Mouse (Mus musculus): ENCODE measurements around the gene Tmem231. TPM values are rescaled to one million over a fixed set of nuclear protein-coding genes. Genes with fewer than 3 reads are reported as not detected.
A peak's percentile ranks its signal among the peaks of the same experiment; 100 is the strongest.
"Not testable (repeated sequence)": the region's sequence is repeated elsewhere in the genome, so short reads cannot be mapped to it uniquely, and the experiment has no call there.

Gene Tmem231
- polyA plus RNA-seq, 1 experiment from 2014 or later, result 22.4 TPM

- H3K36me3 ChIP-seq, result peaks cover 66% of the 10 kb centered on the region
Observed at GRCm38 (mm10) chr8:111947954-111948353, 14.3 kb upstream of the Tmem231 start.

GRCm38 (mm10) chr8:111947144-111947543 is 13.5 kb upstream of the Tmem231 start:
- no peaks in the 10 kb centered on the region for H3K27me3 ChIP-seq
- no peak overlapping the region for H3K4me2 ChIP-seq (replicated peaks)
- no peak overlapping the region for H3K27ac ChIP-seq (replicated peaks)
- H3K36me3 ChIP-seq, result peaks cover 66% of the 10 kb centered on the region
- no peak overlapping the region for H3K4me3 ChIP-seq (replicated peaks)
- H3K9ac ChIP-seq, result no peak overlapping the region
- no peak for ATAC-seq (ENCODE audit: insufficient number of reproducible peaks, low FRiP score, low TSS enrichment, low read depth)
- H3K4me1 ChIP-seq, result 0 out of 2 replicates have a peak, but pooled peaks cover 2% of the 10 kb centered on the region
- WGBS, result 88% methylated on average over 2 of the region's 2 CpGs
- no peaks in the 10 kb centered on the region for H3K9me3 ChIP-seq (replicated peaks)

More at GRCm38 (mm10) chr8:111947954-111948353, 14.3 kb upstream of the Tmem231 start:
- H3K4me3 ChIP-seq (replicated peaks), result no peak overlapping the region
- H3K27me3 ChIP-seq, result no peaks in the 10 kb centered on the region
- no peak overlapping the region for H3K9ac ChIP-seq
- ATAC-seq (ENCODE audit: insufficient number of reproducible peaks, low FRiP score, low TSS enrichment, low read depth), result no peak
- 93% methylated on average over 8 of the region's 8 CpGs for WGBS
- no peaks in the 10 kb centered on the region for H3K9me3 ChIP-seq (replicated peaks)
- no peaks in the 10 kb centered on the region for H3K4me1 ChIP-seq
- H3K4me2 ChIP-seq (replicated peaks), result no peak overlapping the region
- no peak overlapping the region for H3K27ac ChIP-seq (replicated peaks)

DNA sequence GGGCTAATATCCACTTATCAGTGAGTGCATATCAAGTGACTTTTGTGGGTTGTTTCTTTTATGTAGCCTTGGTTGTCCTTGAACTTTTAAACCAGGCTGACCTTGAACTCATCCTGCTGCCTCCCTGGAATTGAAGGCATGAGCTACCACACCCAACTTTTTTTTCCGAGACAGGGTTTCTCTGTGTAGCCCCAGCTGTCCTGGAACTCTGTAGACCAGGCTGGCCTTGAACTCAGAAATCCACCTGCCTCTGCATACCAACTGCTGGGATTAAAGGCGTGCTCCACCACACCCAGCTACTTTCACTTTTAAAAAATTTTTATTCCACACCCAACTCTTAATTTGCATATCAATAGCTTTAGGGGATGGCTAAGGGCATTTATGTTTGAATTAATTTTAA is 9.9 kb upstream of the Tmem231 start:
- Histone ChIP-seq H3K4me3 (replicated peaks) (no peak overlapping the region), H3K9me3 (replicated peaks) (no peaks in the 10 kb centered on the region), H3K27me3 (no peaks in the 10 kb centered on the region), H3K9ac (no peak overlapping the region), H3K4me2 (replicated peaks) (no peak overlapping the region), H3K4me1 (peaks cover 21% of the 10 kb centered on the region), H3K36me3 (peaks cover 52% of the 10 kb centered on the region), H3K27ac (replicated peaks) (no peak overlapping the region)
- no peak for ATAC-seq (ENCODE audit: insufficient number of reproducible peaks, low FRiP score, low TSS enrichment, low read depth)
- WGBS, result 87% methylated on average over 2 of the region's 2 CpGs

- Histone ChIP-seq H3K4me1 (peaks cover 21% of the 10 kb centered on the region), H3K4me3 (replicated peaks) (peak overlapping the region; percentile 99), H3K9me3 (replicated peaks) (no peaks in the 10 kb centered on the region), H3K4me2 (replicated peaks) (peak overlapping the region; percentile 94), H3K36me3 (peaks cover 33% of the 10 kb centered on the region), H3K27me3 (no peaks in the 10 kb centered on the region), H3K27ac (replicated peaks) (peak overlapping the region; percentile 77), H3K9ac (peak overlapping the region; percentile 70)
- ATAC-seq (ENCODE audit: insufficient number of reproducible peaks, low FRiP score, low TSS enrichment, low read depth), result peak; percentile 25; the same call in 1 of the 2 replicates
- WGBS, result under 1% methylated on average over 23 of the region's 23 CpGs
Observed at GRCm38 (mm10) chr8:111941101-111941454, 7.4 kb upstream of the Tmem231 start.

DNA sequence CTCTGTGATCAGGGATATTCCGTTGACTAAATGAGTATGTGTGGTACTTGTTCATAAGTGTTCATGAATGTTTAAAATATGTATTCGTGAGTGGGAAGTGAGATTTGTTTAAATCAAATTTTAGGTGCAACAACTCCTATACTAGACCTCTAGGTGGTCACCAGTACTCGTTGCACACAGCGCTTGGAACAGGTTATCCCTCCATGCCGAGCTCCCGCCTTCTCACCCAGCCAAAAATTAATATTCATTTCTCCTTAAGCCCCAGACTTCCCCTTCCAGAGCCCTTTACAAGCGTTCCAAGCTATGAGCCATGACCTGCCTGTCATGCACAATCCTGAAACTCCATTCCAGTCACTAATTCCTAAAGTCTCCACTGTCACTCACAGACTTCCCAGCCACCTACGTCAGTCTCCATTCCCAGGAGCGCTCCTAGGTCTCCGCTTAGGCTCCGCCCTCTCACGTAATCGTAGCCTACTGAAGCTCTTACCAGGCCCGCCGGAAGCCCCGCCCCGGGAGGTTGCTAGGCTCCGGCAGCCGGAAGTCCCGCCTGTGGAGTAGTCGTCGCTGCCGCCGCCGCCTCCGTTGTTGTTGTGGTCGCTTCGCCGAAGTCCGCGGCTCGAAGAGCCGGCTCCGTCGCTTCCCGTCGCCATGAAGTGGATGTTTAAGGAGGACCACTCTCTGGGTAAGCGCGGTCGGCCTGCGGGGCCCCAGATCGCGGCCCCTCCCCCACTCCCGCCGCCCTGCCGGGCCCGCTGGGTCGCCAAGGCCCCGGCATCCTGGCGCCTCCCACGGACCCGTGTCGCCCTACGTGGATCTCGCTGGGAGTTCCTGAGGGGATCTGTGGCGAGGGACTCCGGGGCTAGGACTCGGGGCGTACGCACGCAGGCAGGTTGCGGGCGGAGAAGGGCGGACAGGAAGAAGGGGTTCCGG is 6.8 kb upstream of the Tmem231 start, which contains the start of gene Gabarapl2:
Gene Gabarapl2, plus strand, starts transcription at position 533 of the 930 bp plus-strand sequence.
- H3K27me3 ChIP-seq, result no peaks in the 10 kb centered on the region
- H3K27ac ChIP-seq (replicated peaks), result peak within 1 kb of the TSS; percentile 79

GRCm38 (mm10) chr8:111939516-111940142 is 5.9 kb upstream of the Tmem231 start:
- Histone ChIP-seq H3K9ac (peak overlapping the region; percentile 28), H3K36me3 (peaks cover 22% of the 10 kb centered on the region), H3K27ac (replicated peaks) (no peak overlapping the region), H3K4me3 (replicated peaks) (peak overlapping the region; percentile 99), H3K4me2 (replicated peaks) (peak overlapping the region; percentile 94), H3K27me3 (no peaks in the 10 kb centered on the region), H3K4me1 (peaks cover 21% of the 10 kb centered on the region), H3K9me3 (replicated peaks) (no peaks in the 10 kb centered on the region)
- 11% methylated on average over 10 of the region's 10 CpGs for WGBS
- 0 out of 2 replicates have a peak, but pooled peaks have one; percentile 43 for ATAC-seq (ENCODE audit: insufficient number of reproducible peaks, low FRiP score, low TSS enrichment, low read depth)

More for the DNA sequence above, 6.8 kb upstream of the Tmem231 start, which contains the start of gene Gabarapl2:
- Histone ChIP-seq H3K36me3 (peaks cover 27% of the 10 kb centered on the region), H3K4me2 (replicated peaks) (peak within 1 kb of the TSS; percentile 94), H3K9ac (peak within 1 kb of the TSS; percentile 70), H3K4me3 (replicated peaks) (peak within 1 kb of the TSS; percentile 99), H3K9me3 (replicated peaks) (no peaks in the 10 kb centered on the region), H3K4me1 (peaks cover 21% of the 10 kb centered on the region)
- WGBS, result under 1% methylated on average over 65 of the region's 65 CpGs
- ATAC-seq (ENCODE audit: insufficient number of reproducible peaks, low FRiP score, low TSS enrichment, low read depth), result peak; percentile 98

DNA sequence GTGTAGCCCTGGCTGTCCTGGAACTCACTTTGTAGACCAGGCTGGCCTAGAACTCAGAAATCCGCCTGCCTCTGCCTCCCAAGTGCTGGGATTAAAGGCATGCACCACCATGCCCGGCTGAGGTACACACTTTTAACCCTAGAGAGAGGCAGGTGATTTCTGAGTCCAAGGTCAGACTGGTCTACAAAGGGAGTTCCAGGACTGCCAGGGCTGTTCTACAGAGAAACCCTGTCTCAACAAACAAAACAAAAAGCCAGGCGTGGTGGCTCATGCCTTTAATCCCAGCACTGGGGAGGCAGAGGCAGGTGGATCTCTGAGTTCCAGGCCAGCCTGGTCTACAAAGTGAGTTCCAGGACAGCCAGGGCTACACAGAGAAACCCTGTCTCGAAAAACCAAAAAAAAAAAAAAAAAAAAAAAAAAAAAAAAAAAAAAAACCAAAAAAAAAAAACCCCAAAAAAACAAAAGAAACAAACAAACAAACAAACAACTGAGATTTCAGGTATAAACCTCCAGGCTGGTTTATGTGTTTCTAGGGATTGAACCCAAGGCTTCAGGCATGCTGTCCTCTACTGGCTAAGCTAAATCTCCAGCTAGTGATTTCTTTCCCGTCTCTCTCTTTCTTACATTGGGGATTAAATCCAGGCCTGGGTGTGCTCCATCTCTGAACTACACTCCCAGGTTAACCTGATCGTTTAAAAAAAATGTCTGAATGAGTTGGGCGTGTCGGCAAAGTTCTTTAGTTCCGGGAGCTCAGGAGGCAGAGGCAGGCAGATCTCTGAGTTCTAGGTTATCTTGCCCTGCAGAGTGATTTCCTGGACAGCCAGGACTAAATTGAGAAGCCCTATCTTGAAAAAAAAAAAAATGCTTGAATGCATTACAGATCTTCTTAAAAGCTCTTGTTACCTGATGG is 4.7 kb upstream of the Tmem231 start:
- peaks cover 21% of the 10 kb centered on the region for H3K4me1 ChIP-seq
- not testable (repeated sequence) for H3K27me3 ChIP-seq; H3K27ac ChIP-seq (replicated peaks); H3K4me2 ChIP-seq (replicated peaks); H3K9ac ChIP-seq; H3K4me3 ChIP-seq (replicated peaks); H3K36me3 ChIP-seq; H3K9me3 ChIP-seq (replicated peaks); ATAC-seq (ENCODE audit: insufficient number of reproducible peaks, low FRiP score, low TSS enrichment, low read depth)
- WGBS, result 82% methylated on average over 9 of the region's 9 CpGs

DNA sequence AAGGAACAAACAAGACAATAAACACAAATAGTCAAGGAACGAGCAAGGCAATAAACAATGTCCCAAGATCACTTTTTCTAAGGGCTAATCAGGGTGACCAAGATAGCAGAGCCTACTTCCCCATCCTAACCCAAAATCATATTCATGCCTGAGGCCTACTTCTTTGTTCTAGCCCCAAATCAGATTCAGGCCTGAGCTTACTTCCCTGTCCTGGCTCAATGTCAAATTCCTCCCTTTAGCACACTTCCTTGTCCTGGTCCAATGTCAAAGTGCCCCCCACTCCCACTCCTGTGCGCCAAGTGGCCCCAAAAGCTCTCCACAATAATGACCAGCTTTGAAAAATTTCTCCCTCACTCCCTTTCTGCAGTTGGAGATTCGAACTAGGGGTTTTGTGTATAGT is 3.5 kb upstream of the Tmem231 start:
- Histone ChIP-seq H3K9ac (no peak overlapping the region), H3K4me1 (peaks cover 31% of the 10 kb centered on the region), H3K27ac (replicated peaks) (no peak overlapping the region), H3K4me3 (replicated peaks) (no peak overlapping the region), H3K27me3 (no peaks in the 10 kb centered on the region), H3K4me2 (replicated peaks) (no peak overlapping the region), H3K9me3 (replicated peaks) (no peaks in the 10 kb centered on the region), H3K36me3 (0 out of 2 replicates have a peak, but pooled peaks cover 3% of the 10 kb centered on the region)
- ATAC-seq (ENCODE audit: insufficient number of reproducible peaks, low FRiP score, low TSS enrichment, low read depth), result no peak
- WGBS, result 78% methylated on average over 3 of the region's 3 CpGs

DNA sequence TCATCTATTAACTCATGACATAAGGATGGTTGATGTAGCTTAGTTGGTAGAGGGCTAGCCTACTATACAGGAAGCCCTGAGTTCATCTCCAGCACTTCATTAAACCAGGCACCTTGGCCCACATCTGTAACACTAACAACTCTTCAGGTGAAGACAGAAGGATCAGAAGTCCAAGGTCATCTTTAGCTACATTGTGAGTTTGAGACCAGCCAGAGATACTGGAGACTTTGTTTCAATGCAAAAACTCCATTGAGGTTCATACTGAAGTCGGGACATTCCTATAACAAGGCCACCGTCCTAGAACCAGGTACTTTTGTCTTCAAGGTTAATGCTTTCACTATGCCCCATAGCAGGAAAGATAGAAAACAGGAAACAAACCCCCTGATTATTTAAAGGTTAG is 520 bp upstream of the Tmem231 start:
- Histone ChIP-seq H3K9ac (no peak overlapping the region), H3K4me1 (peaks cover 16% of the 10 kb centered on the region), H3K27ac (replicated peaks) (no peak overlapping the region), H3K27me3 (no peaks in the 10 kb centered on the region), H3K4me3 (replicated peaks) (no peak overlapping the region), H3K36me3 (no peaks in the 10 kb centered on the region), H3K9me3 (replicated peaks) (no peaks in the 10 kb centered on the region), H3K4me2 (replicated peaks) (peak overlapping the region; percentile 91; the same call in 1 of the 2 replicates)
- ATAC-seq (ENCODE audit: insufficient number of reproducible peaks, low FRiP score, low TSS enrichment, low read depth), result no peak
- WGBS, result 90% methylated on average over 2 of the region's 2 CpGs

DNA sequence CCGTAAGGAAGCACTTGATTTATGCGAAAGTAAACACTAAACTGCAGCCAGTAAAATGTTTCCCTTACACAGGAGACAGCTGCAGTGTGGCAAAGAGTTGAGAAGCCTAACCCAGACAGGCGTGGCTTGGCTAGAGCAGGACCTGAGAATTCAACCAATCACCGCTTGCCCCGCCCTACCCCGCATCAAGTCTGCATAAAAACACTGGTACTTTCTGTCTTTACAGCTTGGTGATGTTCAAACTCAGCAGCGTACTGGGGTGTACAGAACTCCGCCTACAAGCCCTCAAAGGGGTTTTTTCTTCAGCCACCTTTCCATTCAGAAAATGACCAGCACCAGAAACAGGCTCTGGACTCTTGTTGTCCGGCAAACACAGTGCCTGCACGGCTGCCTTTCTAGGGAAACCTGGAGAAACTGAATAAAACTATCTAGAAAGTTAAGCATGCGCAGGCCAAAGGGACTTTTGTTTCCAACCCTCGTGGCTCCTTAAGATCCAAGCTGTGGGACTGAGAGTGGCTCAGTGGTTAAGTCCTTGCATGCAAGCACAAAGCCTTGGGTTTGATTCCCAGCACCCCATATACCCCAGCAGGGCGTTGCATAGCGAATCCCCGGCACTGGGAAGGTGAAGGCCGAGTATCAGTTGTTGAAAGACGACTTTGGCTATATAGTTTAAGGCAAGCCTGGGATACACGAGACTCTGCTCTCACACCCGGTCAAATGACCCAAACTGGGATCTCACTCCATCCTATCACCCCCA is 923 bp downstream of the Tmem231 start:
- H3K4me2 ChIP-seq (replicated peaks), result peak overlapping the region; percentile 91
- H3K4me1 ChIP-seq, result peaks cover 16% of the 10 kb centered on the region
- H3K27me3 ChIP-seq, result no peaks in the 10 kb centered on the region
- no peaks in the 10 kb centered on the region for H3K9me3 ChIP-seq (replicated peaks)
- WGBS, result 25% methylated on average over 19 of the region's 19 CpGs
- peak overlapping the region; percentile 85 for H3K27ac ChIP-seq (replicated peaks)
- peak overlapping the region; percentile 61 for H3K9ac ChIP-seq
- peak; percentile 77 for ATAC-seq (ENCODE audit: insufficient number of reproducible peaks, low FRiP score, low TSS enrichment, low read depth)
- peak overlapping the region; percentile 80 for H3K4me3 ChIP-seq (replicated peaks)
- no peaks in the 10 kb centered on the region for H3K36me3 ChIP-seq
